Mouse (Mus musculus) ES-Bruce4 (cell line): ENCODE results near the gene Themis2.

ENCODE experiments used
- CTCF ChIP-seq: IDR thresholded peaks from one replicate; pipeline ENCODE4 v1.8.1; 2011; ENCODE audit warnings: low read depth, low read length
- POLR2A ChIP-seq: IDR thresholded peaks from one replicate; pipeline ENCODE4 v1.8.1; 2011; ENCODE audit warnings: low read length; ENCODE audit not compliant: insufficient read depth

DNA sequence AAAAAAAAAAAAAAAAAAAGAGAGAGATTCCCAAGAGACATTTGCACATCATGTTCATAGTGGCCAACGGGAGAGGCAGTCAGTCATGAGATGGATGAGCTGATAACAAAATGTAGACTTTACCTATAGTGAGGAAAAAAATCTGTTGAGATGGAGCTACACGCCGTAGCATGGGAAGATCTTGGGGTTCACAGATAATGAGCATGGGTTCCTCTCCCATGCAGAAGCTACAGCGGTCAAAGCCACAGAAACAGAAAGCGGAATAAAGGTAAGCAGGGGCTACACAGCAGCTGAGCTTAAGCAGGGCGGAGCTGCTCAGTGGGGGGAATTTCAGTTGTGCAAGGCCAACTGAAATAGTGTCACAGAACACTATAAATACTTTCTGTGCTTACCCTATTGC is 8.1 kb upstream of the Themis2 start:
- TF ChIP-seq CTCF (no peak), POLR2A (no peak)
